13 mouse cellular contexts compared by ENCODE assay signal in the genomic region with DNA sequence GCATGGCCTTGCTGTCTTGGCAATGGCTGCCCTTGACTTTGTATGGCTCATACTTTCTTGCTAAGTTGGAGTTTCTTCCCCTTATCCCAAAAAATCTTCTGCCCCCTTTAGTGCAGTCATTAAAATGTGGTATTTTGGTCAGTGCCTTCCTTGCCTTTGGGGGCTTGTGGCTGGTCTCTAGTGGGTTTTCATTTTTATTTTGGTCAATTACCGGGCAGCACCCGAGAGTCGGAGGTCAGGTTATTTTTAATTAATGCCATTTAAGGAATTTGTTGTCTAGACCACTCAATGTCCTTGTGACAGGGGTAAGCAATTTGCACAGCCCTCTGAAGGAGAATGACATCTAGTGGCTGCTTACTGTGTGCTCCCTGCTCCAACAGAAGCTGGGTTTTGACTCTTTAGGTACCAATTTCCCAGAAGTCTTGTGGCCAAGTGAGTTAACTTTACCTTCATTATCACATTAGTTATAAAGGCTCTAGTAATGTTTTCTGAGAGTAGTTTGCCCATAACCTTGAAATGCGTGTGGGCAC.
DNase-seq lines count a peak whose midpoint lies in the region; ATAC-seq and TF ChIP-seq lines count a peak whose summit lies in the region.
"Had no signal": no experiment of that assay in that cellular context is flagged by ENCODE, and none has a peak within 500 bp of the region (broad histone marks: within the 10 kb centered on the region; RNA-seq: fewer than 3 reads in every experiment).

No protein-coding gene starts in this region.

- no peak for ATAC-seq in hindbrain, postnatal 0 days
- no peak for ATAC-seq in hindbrain, embryonic 14.5 days (ENCODE audit: low FRiP score)
- no peak for ATAC-seq in lung, embryonic 14.5 days (ENCODE audit: insufficient read depth)
- ATAC-seq: inflammation-experienced regulatory T-cells, adult 6 months had no signal

- H3K4me1 ChIP-seq in hindbrain, postnatal 0 days (ENCODE audit: insufficient read depth, low read length), result no peaks in the 10 kb centered on the region
- no peaks in the 10 kb centered on the region for H3K4me1 ChIP-seq in hindbrain, embryonic 14.5 days (replicated peaks; ENCODE audit: control insufficient read depth, insufficient read depth, low read length)
- no peaks in the 10 kb centered on the region for H3K4me1 ChIP-seq in lung, embryonic 14.5 days (ENCODE audit: insufficient read depth)
- H3K4me1 ChIP-seq in cortical plate, adult 2 months (ENCODE audit: control insufficient read depth, insufficient read depth, low read length), result peaks cover 5% of the 10 kb centered on the region; the same call in 1 of the 2 replicates
- H3K4me1 ChIP-seq: liver, embryonic 13.5 days had no signal

- intact Hi-C loops in heart, postnatal 10 days (cut with DNase I), result loop anchor here (1.0 to 5.0 kb wide), 2 partner anchors 87 to 246 kb away; no protein-coding TSS in a partner anchor

- H3K4me3 ChIP-seq in hindbrain, postnatal 0 days (ENCODE audit: low read length), result no peak overlapping the region
- no peak overlapping the region for H3K4me3 ChIP-seq in hindbrain, embryonic 14.5 days (replicated peaks; ENCODE audit: low read length)
- H3K4me3 ChIP-seq in lung, embryonic 14.5 days (ENCODE audit: low read depth, low read length), result no peak overlapping the region
- no peak overlapping the region for H3K4me3 ChIP-seq in cortical plate, adult 2 months (ENCODE audit: insufficient read depth, low read length)
- H3K4me3 ChIP-seq: liver, embryonic 13.5 days; megakaryocyte, embryonic 14.5 days; myocyte had no signal

- H3K9ac ChIP-seq in hindbrain, postnatal 0 days (replicated peaks; ENCODE audit: low read length), result no peak overlapping the region
- no peak overlapping the region for H3K9ac ChIP-seq in hindbrain, embryonic 14.5 days
- H3K9ac ChIP-seq in lung, embryonic 14.5 days, result no peak overlapping the region
- H3K9ac ChIP-seq: liver, embryonic 13.5 days had no signal

- no peak overlapping the region for H3K27ac ChIP-seq in hindbrain, postnatal 0 days
- no peak overlapping the region for H3K27ac ChIP-seq in hindbrain, embryonic 14.5 days
- H3K27ac ChIP-seq in lung, embryonic 14.5 days (ENCODE audit: low read depth), result no peak overlapping the region
- no peak overlapping the region for H3K27ac ChIP-seq in cortical plate, adult 2 months (ENCODE audit: insufficient read depth, low read length)
- H3K27ac ChIP-seq: liver, embryonic 13.5 days had no signal

- DNase-seq in hindbrain, postnatal 0 days (ENCODE audit: low spot score), result peak; percentile 25
- no peak for DNase-seq in hindbrain, embryonic 14.5 days (ENCODE audit: low spot score)
- DNase-seq in lung, embryonic 14.5 days, result peak; percentile 30
- DNase-seq in lung, postnatal 25 days (ENCODE audit: low spot score), result no peak
- DNase-seq in heart, postnatal 10 days, result peak; percentile 44 to 46
- no peak for DNase-seq in spleen, adult 12 weeks (ENCODE audit: low spot score)
- DNase-seq: cerebellum, adult 18-20 months; liver, embryonic 13.5 days; spleen, adult 18-20 months had no signal

- TF ChIP-seq CTCF in hindbrain, postnatal 0 days (IDR thresholded peaks at IDR 0.05; ENCODE audit: low read depth), result peak; percentile 56
- TF ChIP-seq CTCF in lung, embryonic 14.5 days (IDR thresholded peaks at IDR 0.05; ENCODE audit: low read depth), result peak; percentile 49
- TF ChIP-seq CTCF in cortical plate, adult 2 months (IDR thresholded peaks at IDR 0.05; ENCODE audit: extremely low read depth, insufficient read depth, low read length), result peak; percentile 37; the same call in 1 of the 2 replicates

- WGBS in hindbrain, postnatal 0 days, result 78% methylated on average over 4 of the region's 4 CpGs
- WGBS in hindbrain, embryonic 14.5 days, result 77% methylated on average over 4 of the region's 4 CpGs
- 79% methylated on average over 4 of the region's 4 CpGs for WGBS in lung, embryonic 14.5 days

- H3K4me2 ChIP-seq in hindbrain, postnatal 0 days (ENCODE audit: low read depth, low read length), result no peak overlapping the region
- H3K4me2 ChIP-seq in hindbrain, embryonic 14.5 days (replicated peaks), result no peak overlapping the region
- no peak overlapping the region for H3K4me2 ChIP-seq in lung, embryonic 14.5 days
- H3K4me2 ChIP-seq: liver, embryonic 13.5 days had no signal

- no peaks in the 10 kb centered on the region for H3K27me3 ChIP-seq in hindbrain, postnatal 0 days (ENCODE audit: insufficient read depth, low read length)
- no peaks in the 10 kb centered on the region for H3K27me3 ChIP-seq in hindbrain, embryonic 14.5 days (ENCODE audit: control insufficient read depth, insufficient read depth, low read length)
- H3K27me3 ChIP-seq in lung, embryonic 14.5 days (ENCODE audit: insufficient read depth, low read length), result no peaks in the 10 kb centered on the region
- H3K27me3 ChIP-seq: liver, embryonic 13.5 days; megakaryocyte, embryonic 14.5 days had no signal

- TF ChIP-seq POLR2A in cortical plate, adult 2 months (IDR thresholded peaks at IDR 0.05; ENCODE audit: extremely low read depth, insufficient read depth, low read length), result no peak

- H3K9me3 ChIP-seq in hindbrain, postnatal 0 days (ENCODE audit: low read length), result no peaks in the 10 kb centered on the region
- no peaks in the 10 kb centered on the region for H3K9me3 ChIP-seq in hindbrain, embryonic 14.5 days (ENCODE audit: control insufficient read depth, low read length)
- H3K9me3 ChIP-seq in lung, embryonic 14.5 days (ENCODE audit: low read depth, low read length), result no peaks in the 10 kb centered on the region
- H3K9me3 ChIP-seq: liver, embryonic 13.5 days; megakaryocyte, embryonic 14.5 days had no signal

- H3K36me3 ChIP-seq in hindbrain, postnatal 0 days (ENCODE audit: insufficient read depth, low read length), result no peaks in the 10 kb centered on the region
- no peaks in the 10 kb centered on the region for H3K36me3 ChIP-seq in hindbrain, embryonic 14.5 days (replicated peaks; ENCODE audit: control insufficient read depth, insufficient read depth)
- no peaks in the 10 kb centered on the region for H3K36me3 ChIP-seq in lung, embryonic 14.5 days (ENCODE audit: insufficient read depth)
- H3K36me3 ChIP-seq: liver, embryonic 13.5 days had no signal

Comparison
In these comparisons a context has a peak if more than half of its experiments do, and no peak if none do; other contexts are left out.
1. DNase-seq: peak in hindbrain, postnatal 0 days (single experiment), lung, embryonic 14.5 days (single experiment) and heart, postnatal 10 days (2 of 2); none in hindbrain, embryonic 14.5 days (single experiment), lung, postnatal 25 days (single experiment) and spleen, adult 12 weeks (single experiment).
2. Peak in every context shown above with its lines, with median percentiles within 50 percentile points of each other: CTCF ChIP-seq.